Mouse (Mus musculus): ENCODE data around the gene Luzp1. TPM values are rescaled to one million over a fixed set of nuclear protein-coding genes. Genes with fewer than 3 reads are reported as not detected.

The Luzp1 gene
- polyA plus RNA-seq, 1 experiment from 2014 or later = 115 TPM

DNA sequence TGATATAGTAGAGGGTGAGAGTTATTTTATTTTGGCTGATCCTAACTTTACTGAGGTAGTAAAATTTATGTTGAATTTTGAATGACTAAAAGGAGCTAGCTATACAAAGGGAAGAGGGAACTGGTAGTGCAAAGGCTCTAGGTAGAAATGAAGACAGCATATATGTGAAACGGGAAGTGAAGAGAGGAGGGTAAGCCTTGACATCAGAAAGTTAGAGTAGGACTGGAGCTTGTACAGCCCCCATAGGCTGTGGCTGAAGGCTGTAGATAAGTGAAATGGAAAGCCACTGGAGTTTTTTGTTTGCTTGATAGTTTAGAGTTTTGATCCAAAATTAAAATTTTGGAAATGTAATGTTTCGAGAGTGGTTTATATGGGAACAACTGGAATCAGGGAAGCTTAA lies 49.0 kb downstream of the Luzp1 start:
- Histone ChIP-seq H3K4me3 (replicated peaks) (no peak overlapping the region), H3K9me3 (no peaks in the 10 kb centered on the region), H3K36me3 (no peaks in the 10 kb centered on the region), H3K27me3 (replicated peaks) (no peaks in the 10 kb centered on the region), H3K27ac (no peak overlapping the region), H3K4me2 (replicated peaks) (no peak overlapping the region), H3K4me1 (replicated peaks) (no peaks in the 10 kb centered on the region), H3K9ac (no peak overlapping the region)
- no peak for ATAC-seq
- 86% methylated on average over 2 of the region's 2 CpGs for WGBS

GRCm38 (mm10) chr4:136519866-136520265 lies 50.3 kb downstream of the Luzp1 start:
- Histone ChIP-seq H3K4me1 (replicated peaks) (no peaks in the 10 kb centered on the region), H3K9ac (no peak overlapping the region), H3K36me3 (no peaks in the 10 kb centered on the region), H3K9me3 (no peaks in the 10 kb centered on the region), H3K27me3 (replicated peaks) (no peaks in the 10 kb centered on the region), H3K4me3 (replicated peaks) (no peak overlapping the region), H3K27ac (no peak overlapping the region), H3K4me2 (replicated peaks) (no peak overlapping the region)
- ATAC-seq = no peak

DNA sequence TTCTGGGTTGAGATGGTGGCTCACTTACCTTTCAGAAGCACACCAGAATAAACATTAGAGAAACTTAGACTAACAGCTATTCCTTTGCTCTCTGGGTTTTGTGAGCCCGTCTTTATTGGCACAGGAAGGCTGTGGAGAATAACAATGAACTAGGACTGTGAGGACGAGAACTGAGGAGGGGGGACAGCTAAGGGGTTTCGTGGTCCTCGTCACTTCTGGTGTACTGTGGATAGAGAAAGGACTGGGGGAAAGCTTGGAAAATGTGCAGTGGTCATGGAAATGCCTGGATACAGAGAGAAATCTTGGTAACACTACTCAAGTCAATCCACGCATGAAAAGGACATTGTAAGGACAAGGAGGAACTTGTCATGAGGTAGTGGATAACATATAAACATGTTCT lies 52.3 kb downstream of the Luzp1 start:
- no peak overlapping the region for H3K4me2 ChIP-seq (replicated peaks)
- ATAC-seq = no peak
- H3K9me3 ChIP-seq = no peaks in the 10 kb centered on the region
- H3K27me3 ChIP-seq (replicated peaks) = no peaks in the 10 kb centered on the region
- no peak overlapping the region for H3K4me3 ChIP-seq (replicated peaks)
- H3K4me1 ChIP-seq (replicated peaks) = no peaks in the 10 kb centered on the region
- H3K36me3 ChIP-seq = no peaks in the 10 kb centered on the region
- H3K27ac ChIP-seq = no peak overlapping the region
- H3K9ac ChIP-seq = no peak overlapping the region
- WGBS = 83% methylated on average over 5 of the region's 5 CpGs

DNA sequence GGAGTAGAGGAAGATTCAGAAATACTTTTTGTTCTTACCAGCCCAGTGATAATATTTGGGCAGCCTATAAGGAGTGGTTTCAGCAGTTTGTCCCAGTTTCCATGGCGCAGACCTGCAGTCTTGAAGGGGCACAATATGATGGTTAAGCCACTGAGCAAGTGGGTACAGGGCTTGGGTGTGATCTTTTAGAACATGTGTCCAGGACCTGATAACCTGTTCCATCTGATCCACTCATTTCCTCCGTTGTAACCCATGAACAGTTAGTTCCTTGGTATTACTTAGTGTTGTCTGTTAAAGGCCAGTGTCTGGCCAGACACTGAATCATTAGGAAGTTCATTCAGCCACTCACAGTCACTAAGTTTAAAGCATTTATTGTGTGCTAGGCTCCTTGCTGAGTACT lies 54.7 kb downstream of the Luzp1 start:
- Histone ChIP-seq H3K4me2 (replicated peaks) (no peak overlapping the region), H3K27me3 (replicated peaks) (no peaks in the 10 kb centered on the region), H3K4me3 (replicated peaks) (no peak overlapping the region), H3K27ac (no peak overlapping the region), H3K9ac (no peak overlapping the region), H3K9me3 (no peaks in the 10 kb centered on the region), H3K4me1 (replicated peaks) (no peaks in the 10 kb centered on the region), H3K36me3 (no peaks in the 10 kb centered on the region)
- no peak for ATAC-seq
- WGBS = 81% methylated on average over 2 of the region's 2 CpGs

DNA sequence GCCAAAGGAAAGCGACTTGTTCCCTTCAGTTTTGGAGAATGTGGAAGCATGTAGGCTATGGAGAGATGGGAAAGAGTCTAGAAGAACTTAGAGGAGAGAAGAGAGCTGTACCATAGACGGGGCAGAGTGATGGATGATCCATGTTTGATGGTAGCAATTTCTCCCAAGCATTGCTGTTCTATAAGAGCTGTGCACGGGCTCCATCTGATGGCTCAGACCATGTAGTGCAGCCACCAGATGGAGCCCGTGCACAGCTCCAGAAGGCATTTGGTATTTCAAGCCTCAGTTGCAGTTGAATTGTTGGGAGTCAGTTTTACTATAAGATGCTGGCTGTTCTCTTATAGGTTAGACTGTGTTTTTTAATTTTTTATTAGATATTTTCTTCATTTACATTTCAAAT lies 56.9 kb downstream of the Luzp1 start:
- Histone ChIP-seq H3K36me3 (peaks cover 3% of the 10 kb centered on the region; the same call in 1 of the 2 replicates), H3K9me3 (no peaks in the 10 kb centered on the region), H3K9ac (no peak overlapping the region), H3K4me1 (replicated peaks) (no peaks in the 10 kb centered on the region), H3K27ac (no peak overlapping the region), H3K4me2 (replicated peaks) (no peak overlapping the region), H3K4me3 (replicated peaks) (no peak overlapping the region), H3K27me3 (replicated peaks) (no peaks in the 10 kb centered on the region)
- WGBS = 17% methylated on average over 4 of the region's 4 CpGs
- 0 out of 2 replicates have a peak, but pooled peaks have one; percentile 53 for ATAC-seq

GRCm38 (mm10) chr4:136545151-136545550 lies 75.6 kb downstream of the Luzp1 start:
- Histone ChIP-seq H3K4me3 (replicated peaks) (no peak overlapping the region), H3K9ac (no peak overlapping the region), H3K9me3 (no peaks in the 10 kb centered on the region), H3K36me3 (peaks cover 42% of the 10 kb centered on the region), H3K4me1 (replicated peaks) (0 out of 2 replicates have a peak, but pooled peaks cover 6% of the 10 kb centered on the region), H3K4me2 (replicated peaks) (no peak overlapping the region), H3K27me3 (replicated peaks) (no peaks in the 10 kb centered on the region), H3K27ac (no peak overlapping the region)
- WGBS = 94% methylated on average over 3 of the region's 3 CpGs
- ATAC-seq = no peak

DNA sequence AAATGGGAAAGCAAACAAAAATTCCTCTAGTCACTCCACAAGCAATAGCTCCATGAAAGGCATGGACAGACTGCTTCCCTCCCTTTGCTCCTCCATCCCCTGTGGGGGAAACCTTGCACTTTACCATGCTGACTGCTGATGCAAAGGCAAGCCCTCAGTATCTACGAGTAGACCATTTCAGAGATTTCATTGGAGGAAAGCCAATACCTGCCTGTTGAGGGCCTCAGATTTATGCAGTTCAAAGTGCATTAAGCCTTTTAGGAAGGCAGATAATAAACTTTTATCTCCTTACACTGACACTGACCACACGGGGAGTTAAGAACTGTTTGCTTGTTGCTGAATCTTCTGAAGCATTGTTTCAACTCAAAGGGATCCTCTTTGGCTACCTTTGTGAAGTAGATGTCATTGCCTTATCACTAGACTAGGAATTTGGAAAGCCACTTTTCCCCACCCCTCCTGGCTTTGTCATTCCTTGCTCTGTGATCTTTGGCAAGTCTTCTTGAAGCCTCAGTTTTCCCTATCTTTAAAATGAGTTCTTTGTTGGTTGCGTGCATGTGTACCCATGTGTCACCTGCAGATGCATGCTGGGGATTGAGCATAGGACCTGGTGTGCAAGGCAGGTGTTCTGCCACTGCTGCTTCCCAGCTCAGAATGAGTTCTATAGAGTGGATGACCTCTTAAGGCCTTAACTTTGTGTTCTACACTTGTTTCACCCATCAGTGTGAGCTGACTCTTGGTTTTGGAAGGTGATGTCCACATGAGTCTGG lies 76.9 kb downstream of the Luzp1 start:
- Histone ChIP-seq H3K27ac (no peak overlapping the region), H3K36me3 (peaks cover 45% of the 10 kb centered on the region)
- ATAC-seq = peak; percentile 59; the same call in 1 of the 2 replicates

GRCm38 (mm10) chr4:136547721-136548120 lies 78.2 kb downstream of the Luzp1 start:
- no peak for ATAC-seq
- Histone ChIP-seq H3K27ac (no peak overlapping the region), H3K27me3 (replicated peaks) (no peaks in the 10 kb centered on the region), H3K9me3 (no peaks in the 10 kb centered on the region), H3K4me3 (replicated peaks) (no peak overlapping the region), H3K4me1 (replicated peaks) (0 out of 2 replicates have a peak, but pooled peaks cover 6% of the 10 kb centered on the region), H3K4me2 (replicated peaks) (no peak overlapping the region), H3K9ac (no peak overlapping the region), H3K36me3 (peaks cover 40% of the 10 kb centered on the region)
- WGBS = 88% methylated on average over 1 of the region's 1 CpGs

More for the DNA sequence above, 76.9 kb downstream of the Luzp1 start:
- Histone ChIP-seq H3K4me3 (replicated peaks) (no peak overlapping the region), H3K9me3 (no peaks in the 10 kb centered on the region), H3K9ac (no peak overlapping the region), H3K4me2 (replicated peaks) (no peak overlapping the region), H3K27me3 (replicated peaks) (no peaks in the 10 kb centered on the region), H3K4me1 (replicated peaks) (0 out of 2 replicates have a peak, but pooled peaks cover 6% of the 10 kb centered on the region)
- WGBS = 55% methylated on average over 3 of the region's 3 CpGs

DNA sequence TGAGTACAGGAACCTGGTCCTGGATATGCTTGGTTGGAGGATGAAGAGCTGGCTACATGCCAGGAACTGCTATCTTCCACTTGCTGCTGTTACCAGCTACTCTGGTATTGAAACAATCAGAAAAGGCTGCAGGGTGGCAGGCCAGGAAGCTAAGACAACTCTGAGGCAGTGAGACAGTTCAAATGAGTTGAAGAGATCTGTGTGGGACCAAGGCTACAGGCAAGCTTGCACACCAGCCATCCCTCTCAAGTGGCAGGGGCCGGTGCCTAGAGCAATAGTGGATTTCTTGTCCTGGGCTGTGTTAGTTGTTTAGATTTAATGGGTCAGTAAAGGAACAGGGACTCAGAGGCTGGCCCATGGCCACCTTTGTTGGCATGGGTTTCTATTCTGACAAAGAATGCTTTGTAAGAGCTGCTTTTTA lies 78.8 kb downstream of the Luzp1 start:
- Histone ChIP-seq H3K4me2 (replicated peaks) (no peak overlapping the region), H3K4me1 (replicated peaks) (0 out of 2 replicates have a peak, but pooled peaks cover 6% of the 10 kb centered on the region), H3K36me3 (peaks cover 39% of the 10 kb centered on the region), H3K9ac (no peak overlapping the region), H3K9me3 (no peaks in the 10 kb centered on the region), H3K27me3 (replicated peaks) (no peaks in the 10 kb centered on the region), H3K4me3 (replicated peaks) (no peak overlapping the region), H3K27ac (no peak overlapping the region)
- ATAC-seq = no peak
- WGBS = 93% methylated on average over 1 of the region's 1 CpGs

- Histone ChIP-seq H3K27me3 (replicated peaks) (no peaks in the 10 kb centered on the region), H3K4me2 (replicated peaks) (no peak overlapping the region), H3K9ac (no peak overlapping the region), H3K27ac (no peak overlapping the region), H3K4me3 (replicated peaks) (no peak overlapping the region), H3K9me3 (no peaks in the 10 kb centered on the region), H3K4me1 (replicated peaks) (no peaks in the 10 kb centered on the region), H3K36me3 (peaks cover 24% of the 10 kb centered on the region)
- 85% methylated on average over 1 of the region's 1 CpGs for WGBS
- ATAC-seq = no peak
Measured at GRCm38 (mm10) chr4:136553108-136553507, 83.5 kb downstream of the Luzp1 start.

- no peak overlapping the region for H3K9ac ChIP-seq
- H3K36me3 ChIP-seq = peaks cover 20% of the 10 kb centered on the region; the same call in 1 of the 2 replicates
- H3K4me2 ChIP-seq (replicated peaks) = no peak overlapping the region
- ATAC-seq = peak; percentile 63; the same call in 1 of the 2 replicates
- no peak overlapping the region for H3K4me3 ChIP-seq (replicated peaks)
- WGBS = 75% methylated on average over 2 of the region's 2 CpGs
- H3K9me3 ChIP-seq = no peaks in the 10 kb centered on the region
- 0 out of 2 replicates have a peak overlapping the region, but pooled peaks have one; percentile 2 for H3K27ac ChIP-seq
- no peaks in the 10 kb centered on the region for H3K27me3 ChIP-seq (replicated peaks)
- H3K4me1 ChIP-seq (replicated peaks) = peaks cover 2% of the 10 kb centered on the region; the same call in 1 of the 2 replicates
Measured at GRCm38 (mm10) chr4:136557638-136558037, 88.1 kb downstream of the Luzp1 start.

GRCm38 (mm10) chr4:136559690-136560089 lies 90.1 kb downstream of the Luzp1 start:
- Histone ChIP-seq H3K36me3 (peaks cover 18% of the 10 kb centered on the region; the same call in 1 of the 2 replicates), H3K4me2 (replicated peaks) (no peak overlapping the region), H3K27ac (no peak overlapping the region), H3K4me3 (replicated peaks) (no peak overlapping the region), H3K4me1 (replicated peaks) (peaks cover 2% of the 10 kb centered on the region; the same call in 1 of the 2 replicates), H3K9me3 (no peaks in the 10 kb centered on the region), H3K27me3 (replicated peaks) (no peaks in the 10 kb centered on the region), H3K9ac (no peak overlapping the region)
- ATAC-seq = no peak
- WGBS = 89% methylated on average over 2 of the region's 2 CpGs
